Mouse (Mus musculus) embryonic facial prominence, embryonic 10.5 days (tissue): ENCODE data around the gene Rftn1. TPM values are rescaled to one million over a fixed set of nuclear protein-coding genes. Genes with fewer than 3 reads are reported as not detected.

Source experiments
- DNase-seq: peaks from one replicate; pipeline ENCODE4 v3.0.0-alpha.2; 2017; ENCODE audit warnings: low spot score
- H3K27ac ChIP-seq: fragments of 300-500 bp; sonication (generic); replicated peaks from 2 replicates; pipeline ENCODE4 v1.5.1; 2016; ENCODE audit warnings: mild to moderate bottlenecking
- H3K27me3 ChIP-seq: fragments of 300-500 bp; sonication (generic); replicated peaks from 2 replicates; pipeline ENCODE4 v1.6.1; 2016; ENCODE audit warnings: low read depth, mild to moderate bottlenecking; ENCODE audit not compliant: poor library complexity, severe bottlenecking
- H3K36me3 ChIP-seq: fragments of 300-500 bp; sonication (generic); replicated peaks from 2 replicates; pipeline ENCODE4 v1.6.1; 2016; ENCODE audit warnings: mild to moderate bottlenecking, moderate library complexity
- H3K4me1 ChIP-seq: fragments of 300-500 bp; sonication (generic); 2 replicates; pipeline ENCODE4 v1.6.1; 2016
- H3K4me3 ChIP-seq: fragments of 300-500 bp; sonication (generic); 2 replicates; pipeline ENCODE4 v1.5.1; 2016; ENCODE audit warnings: mild to moderate bottlenecking, moderate library complexity
- H3K9me3 ChIP-seq: fragments of 300-500 bp; sonication (generic); 2 replicates; pipeline ENCODE4 v1.6.1; 2016; ENCODE audit warnings: mild to moderate bottlenecking
- WGBS: fragments of 180-500 bp; shearing (Covaris S2); methylation state at CpG from one replicate; pipeline ENCODE4 v1.1.7; 2016; 5-methylcytosine and 5-hydroxymethylcytosine counted together
- polyA plus RNA-seq: library from polyadenylated mRNA; unstranded; fragments of >200 nt; fragmentation: Nextera tagmentation; extraction: Ambion mirVana; gene quantifications from 2 replicates; pipeline ENCODE4 v1.2.1, GENCODE M21; 2016

The Rftn1 gene
- polyA plus RNA-seq, 1 experiment from 2014 or later = 6.6 TPM

DNA sequence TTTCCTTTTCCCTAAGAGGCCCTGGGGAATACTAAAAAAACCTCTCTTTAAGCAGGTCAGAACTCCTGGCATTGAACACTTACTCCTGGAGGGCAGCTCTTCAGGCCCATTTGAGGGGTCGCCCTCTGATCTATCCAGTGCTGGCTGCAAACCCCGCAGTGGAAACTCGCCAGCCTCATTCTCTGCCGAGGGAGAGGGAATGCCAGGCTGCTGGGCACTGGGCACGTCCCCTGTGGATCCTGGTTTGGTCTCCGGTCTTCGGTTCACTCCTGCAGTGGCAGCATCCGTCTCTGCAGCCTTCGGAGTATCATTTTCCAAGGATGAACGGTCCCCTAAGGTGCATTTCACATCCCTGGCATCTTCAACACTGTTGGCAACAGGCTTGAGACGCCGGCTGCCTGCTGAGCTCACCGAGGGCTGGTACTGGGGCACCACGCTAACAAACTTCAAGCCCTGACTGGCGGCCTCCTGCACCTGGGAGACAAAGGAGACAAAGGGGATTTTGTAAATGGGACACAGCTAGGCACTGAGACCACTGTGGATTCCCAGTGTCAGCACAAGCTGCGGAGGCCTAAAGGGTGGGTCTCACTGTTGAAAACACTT lies 135.2 kb downstream of the Rftn1 start:
- Histone ChIP-seq H3K9me3 (no peaks in the 10 kb centered on the region), H3K36me3 (no peaks in the 10 kb centered on the region), H3K27ac (0 out of 2 replicates have a peak overlapping the region, but pooled peaks have one; percentile 16), H3K27me3 (no peaks in the 10 kb centered on the region), H3K4me3 (no peak overlapping the region), H3K4me1 (peaks cover 11% of the 10 kb centered on the region)
- DNase-seq = no peak
- 62% methylated on average over 16 of the region's 16 CpGs for WGBS

DNA sequence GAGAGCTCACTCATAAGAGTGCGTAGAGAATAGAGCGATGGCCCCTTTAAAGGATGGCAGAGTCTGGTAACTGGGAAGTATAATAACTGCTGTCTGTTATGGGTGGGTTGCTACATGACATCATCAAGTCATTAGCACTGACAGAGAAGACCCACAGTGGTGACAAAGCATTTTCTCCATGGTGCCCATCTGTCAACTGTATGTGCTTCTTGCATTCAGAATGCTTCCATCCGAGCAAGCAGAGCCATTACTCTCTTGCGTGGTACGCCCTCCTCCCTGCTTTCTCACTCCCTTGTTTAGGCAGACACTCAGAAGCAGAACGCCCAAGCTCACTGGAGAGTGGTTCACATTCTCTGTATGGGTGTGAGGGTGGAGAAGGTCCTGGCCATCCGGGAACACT lies 135.9 kb downstream of the Rftn1 start:
- H3K36me3 ChIP-seq = no peaks in the 10 kb centered on the region
- H3K4me1 ChIP-seq = peaks cover 13% of the 10 kb centered on the region
- H3K27ac ChIP-seq = no peak overlapping the region
- H3K4me3 ChIP-seq = no peak overlapping the region
- WGBS = 91% methylated on average over 7 of the region's 7 CpGs
- H3K9me3 ChIP-seq = no peaks in the 10 kb centered on the region
- no peak for DNase-seq
- no peaks in the 10 kb centered on the region for H3K27me3 ChIP-seq

DNA sequence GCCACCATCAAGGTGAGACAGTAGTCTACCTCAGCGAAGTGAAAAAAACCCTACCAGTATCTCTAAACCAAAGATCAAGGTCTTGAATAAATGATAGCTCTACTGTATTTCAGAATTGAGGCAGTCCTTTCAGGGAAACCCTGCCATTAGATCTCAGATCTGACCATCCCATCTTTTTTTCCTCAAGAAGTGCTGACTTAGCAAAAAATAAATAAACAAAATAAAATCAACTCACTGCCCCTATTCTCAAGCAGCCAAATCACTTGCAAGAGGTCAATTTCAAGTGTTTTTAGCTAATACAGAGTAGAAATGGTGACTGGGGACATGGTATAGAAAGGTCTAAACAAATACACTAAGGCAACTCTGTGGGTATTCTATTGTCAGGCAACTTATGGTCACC lies 136.5 kb downstream of the Rftn1 start:
- H3K27me3 ChIP-seq = no peaks in the 10 kb centered on the region
- no peak overlapping the region for H3K27ac ChIP-seq
- H3K4me3 ChIP-seq = no peak overlapping the region
- 95% methylated on average over 1 of the region's 1 CpGs for WGBS
- H3K9me3 ChIP-seq = no peaks in the 10 kb centered on the region
- no peak for DNase-seq
- peaks cover 13% of the 10 kb centered on the region for H3K4me1 ChIP-seq
- H3K36me3 ChIP-seq = no peaks in the 10 kb centered on the region

DNA sequence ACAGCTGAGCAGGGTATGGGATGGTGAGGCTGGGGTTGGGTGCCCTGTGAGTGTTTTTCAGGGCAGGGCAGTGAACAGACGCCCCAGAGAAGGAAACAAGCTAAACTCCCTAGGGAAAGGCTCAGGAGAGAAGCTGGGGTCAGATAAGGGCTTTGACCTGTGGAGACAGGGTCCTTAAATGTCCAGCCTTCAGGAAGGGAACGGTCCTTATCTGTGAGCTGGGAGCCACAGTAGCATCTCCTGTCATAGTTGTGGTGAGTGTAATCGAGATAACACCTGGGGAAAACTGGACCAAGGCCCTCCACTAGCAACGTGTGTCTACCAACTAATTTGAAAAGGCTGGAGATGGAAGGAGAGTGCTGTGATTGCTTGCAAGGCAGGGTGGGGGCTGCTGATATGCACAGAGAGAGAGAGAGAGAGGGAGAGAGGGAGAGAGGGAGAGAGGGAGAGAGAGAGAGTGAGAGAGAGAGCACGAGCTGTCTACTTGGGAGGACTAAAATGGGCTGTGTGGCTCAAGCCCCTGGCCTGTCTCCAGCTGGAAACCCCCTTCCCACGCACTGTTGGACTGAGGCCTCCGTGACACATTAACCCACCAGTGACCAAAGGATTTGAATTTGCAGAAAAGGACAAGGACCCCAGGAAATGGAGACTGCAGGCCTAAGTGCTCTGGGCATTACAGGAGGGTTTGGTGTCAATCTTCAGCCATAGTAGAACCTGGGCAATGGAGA lies 137.6 kb downstream of the Rftn1 start:
- Histone ChIP-seq H3K4me3 (no peak overlapping the region), H3K27ac (no peak overlapping the region), H3K27me3 (no peaks in the 10 kb centered on the region), H3K36me3 (no peaks in the 10 kb centered on the region), H3K9me3 (no peaks in the 10 kb centered on the region), H3K4me1 (peaks cover 13% of the 10 kb centered on the region)
- WGBS = 68% methylated on average over 7 of the region's 7 CpGs
- no peak for DNase-seq

DNA sequence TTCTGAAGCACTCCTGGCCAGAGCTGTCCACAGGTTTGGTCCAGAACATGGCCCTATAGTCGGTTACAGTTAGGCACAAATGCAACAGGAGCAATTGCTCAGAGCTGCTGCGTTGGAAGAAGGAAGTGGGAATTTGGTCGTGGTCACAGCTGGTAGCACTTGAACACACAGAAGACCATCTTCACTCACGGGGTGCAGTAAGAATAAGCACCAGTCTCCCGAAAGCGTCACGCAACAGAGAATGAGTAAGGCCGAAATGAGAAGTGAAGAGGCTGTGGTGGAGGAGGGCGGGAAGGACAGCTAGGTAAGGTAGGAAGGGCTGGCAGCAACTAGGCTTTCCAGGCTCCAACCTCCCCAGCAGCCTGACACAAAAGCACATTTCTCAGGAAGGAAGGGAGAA lies 140.0 kb downstream of the Rftn1 start:
- no peak for DNase-seq
- Histone ChIP-seq H3K4me1 (peaks cover 13% of the 10 kb centered on the region), H3K27me3 (no peaks in the 10 kb centered on the region), H3K9me3 (no peaks in the 10 kb centered on the region), H3K27ac (no peak overlapping the region), H3K36me3 (no peaks in the 10 kb centered on the region), H3K4me3 (no peak overlapping the region)
- 86% methylated on average over 9 of the region's 9 CpGs for WGBS

DNA sequence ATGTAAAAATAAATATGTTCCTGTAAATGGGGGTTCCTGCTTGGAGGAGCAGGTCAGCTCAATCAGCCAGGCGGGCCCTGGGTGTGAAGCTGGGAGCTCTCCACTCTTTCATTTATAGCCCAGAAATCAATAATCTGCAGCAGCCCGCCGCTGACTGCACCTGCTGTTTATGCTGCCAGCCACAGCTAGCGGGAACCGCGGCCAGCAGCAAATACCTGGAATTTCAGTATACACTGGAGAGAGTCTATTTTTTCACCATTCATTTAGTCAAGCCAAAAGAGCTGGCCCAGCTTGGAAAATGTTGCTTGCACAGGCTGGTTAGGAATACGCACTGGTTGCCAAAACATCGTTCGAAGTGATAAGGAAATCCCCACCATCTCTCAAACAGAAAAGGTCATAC lies 142.3 kb downstream of the Rftn1 start:
- Histone ChIP-seq H3K4me1 (peaks cover 13% of the 10 kb centered on the region), H3K9me3 (no peaks in the 10 kb centered on the region), H3K36me3 (no peaks in the 10 kb centered on the region), H3K27ac (no peak overlapping the region), H3K4me3 (no peak overlapping the region), H3K27me3 (no peaks in the 10 kb centered on the region)
- 87% methylated on average over 9 of the region's 9 CpGs for WGBS
- no peak for DNase-seq

DNA sequence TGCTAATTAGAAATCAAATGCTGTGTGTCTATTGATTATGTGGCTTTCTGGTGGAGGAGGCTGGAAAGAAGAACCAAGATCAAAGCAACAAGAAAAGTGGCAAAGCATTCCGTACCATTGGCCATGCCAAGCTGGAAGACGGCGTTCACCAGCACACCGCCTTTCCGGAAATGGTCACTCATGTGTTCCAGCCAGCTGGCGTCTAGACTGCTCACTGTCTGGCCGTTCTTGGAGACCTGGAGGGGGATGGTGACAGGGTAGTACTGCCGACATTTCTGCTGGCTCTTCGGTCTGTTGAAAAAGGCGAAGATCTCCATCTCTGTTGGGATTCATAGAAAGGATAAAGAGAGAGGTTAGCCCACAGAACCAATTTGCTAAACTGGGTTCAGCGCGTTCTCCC lies 143.3 kb downstream of the Rftn1 start:
- Histone ChIP-seq H3K27ac (no peak overlapping the region), H3K36me3 (no peaks in the 10 kb centered on the region), H3K27me3 (no peaks in the 10 kb centered on the region), H3K4me1 (peaks cover 13% of the 10 kb centered on the region), H3K9me3 (no peaks in the 10 kb centered on the region), H3K4me3 (no peak overlapping the region)
- WGBS = 93% methylated on average over 12 of the region's 12 CpGs
- DNase-seq = no peak

DNA sequence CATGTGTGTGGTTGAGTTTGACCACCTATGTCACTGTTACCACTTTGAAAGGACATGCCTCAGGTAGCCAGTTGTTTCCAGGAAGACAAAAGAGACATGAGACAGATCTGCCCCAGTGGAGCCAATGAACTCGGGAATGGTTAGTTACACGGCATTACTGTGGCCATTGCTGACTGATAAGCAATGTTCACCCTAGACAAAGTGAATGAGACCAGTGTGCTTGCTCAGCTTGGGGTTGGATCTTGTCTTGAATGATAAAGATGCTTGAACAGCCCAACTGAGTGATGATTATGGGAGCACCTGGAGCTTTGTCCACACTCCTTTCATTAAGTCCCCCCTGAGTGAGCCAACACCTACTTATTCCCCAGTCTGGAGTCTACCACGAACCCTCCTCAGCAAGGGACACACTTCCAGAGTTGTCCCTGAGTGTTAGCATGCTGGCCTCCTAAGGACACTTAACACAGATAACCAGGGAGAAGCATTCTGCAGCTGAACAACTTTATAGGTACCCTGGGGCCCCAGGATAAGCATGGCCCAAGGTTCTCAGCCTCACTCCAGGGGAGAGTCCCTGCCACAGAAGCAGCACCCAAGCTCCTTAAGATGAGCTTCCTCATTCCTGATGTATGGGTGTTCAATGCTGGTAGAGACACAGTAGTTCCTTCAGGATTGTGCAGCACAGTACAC lies 149.6 kb downstream of the Rftn1 start:
- Histone ChIP-seq H3K4me3 (no peak overlapping the region), H3K4me1 (no peaks in the 10 kb centered on the region), H3K27me3 (no peaks in the 10 kb centered on the region), H3K36me3 (no peaks in the 10 kb centered on the region), H3K9me3 (no peaks in the 10 kb centered on the region), H3K27ac (no peak overlapping the region)
- 92% methylated on average over 3 of the region's 3 CpGs for WGBS
- no peak for DNase-seq

DNA sequence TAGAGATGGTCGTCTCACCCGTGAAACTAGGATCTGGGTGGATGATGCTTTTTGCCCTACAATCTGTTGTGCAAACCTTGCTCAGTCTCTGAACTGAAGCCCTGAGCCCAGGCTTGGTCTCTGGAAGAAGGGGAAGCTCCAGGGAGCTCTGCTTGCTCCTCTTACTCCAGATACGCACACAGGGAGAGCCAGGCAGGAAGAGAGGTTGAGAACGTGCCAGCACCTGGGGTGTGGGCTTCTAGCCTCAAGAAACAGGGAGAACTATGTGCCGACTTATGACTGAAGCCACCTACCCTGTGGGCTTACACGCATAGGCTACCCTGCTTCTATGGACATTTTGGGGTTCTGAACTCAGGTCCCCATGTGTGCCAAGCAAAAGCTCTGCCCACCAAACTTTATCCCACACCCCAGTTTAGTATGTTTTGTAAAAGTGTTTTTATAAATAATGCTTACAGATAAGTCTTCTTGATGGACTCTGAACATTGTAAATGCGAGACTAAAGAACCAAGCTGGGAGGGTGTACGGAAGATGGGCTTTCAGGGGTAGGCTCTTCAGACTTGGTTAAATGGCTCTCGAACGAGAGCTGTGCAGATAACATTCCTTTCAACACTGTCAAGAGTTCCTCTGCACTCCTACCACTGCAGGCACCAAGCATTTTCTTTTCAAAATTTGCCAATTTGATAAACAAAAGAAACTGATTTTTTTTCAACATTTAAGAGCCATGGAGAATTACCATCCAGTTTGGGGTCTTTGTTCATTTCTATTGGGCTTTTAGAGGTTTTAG lies 152.4 kb downstream of the Rftn1 start:
- Histone ChIP-seq H3K27me3 (no peaks in the 10 kb centered on the region), H3K4me1 (no peaks in the 10 kb centered on the region), H3K27ac (no peak overlapping the region), H3K9me3 (no peaks in the 10 kb centered on the region), H3K4me3 (no peak overlapping the region), H3K36me3 (no peaks in the 10 kb centered on the region)
- 86% methylated on average over 10 of the region's 10 CpGs for WGBS
- DNase-seq = no peak

DNA sequence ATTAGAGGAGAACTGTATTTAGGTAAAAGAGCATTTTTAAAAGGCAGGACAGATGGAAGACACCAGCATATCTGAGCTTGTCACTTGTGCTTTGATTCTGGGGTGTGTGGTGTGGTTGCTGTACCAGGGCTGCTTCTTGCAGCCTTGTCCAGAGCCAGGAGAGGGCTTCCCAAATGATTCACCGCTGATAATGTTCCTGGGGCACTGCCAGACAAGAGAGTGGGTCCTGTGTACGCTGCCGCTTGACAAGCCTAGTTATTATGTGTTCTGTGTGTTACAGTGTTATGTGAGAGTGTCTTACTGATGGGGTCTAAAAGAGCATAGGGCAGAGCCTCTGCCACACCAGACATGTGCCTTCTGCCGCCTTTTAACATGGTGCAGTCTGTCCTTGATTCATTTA lies 153.1 kb downstream of the Rftn1 start:
- Histone ChIP-seq H3K4me1 (no peaks in the 10 kb centered on the region), H3K36me3 (no peaks in the 10 kb centered on the region), H3K27me3 (no peaks in the 10 kb centered on the region), H3K4me3 (no peak overlapping the region), H3K27ac (no peak overlapping the region; the same call in 1 of the 2 replicates), H3K9me3 (no peaks in the 10 kb centered on the region)
- DNase-seq = no peak
- WGBS = 88% methylated on average over 4 of the region's 4 CpGs

DNA sequence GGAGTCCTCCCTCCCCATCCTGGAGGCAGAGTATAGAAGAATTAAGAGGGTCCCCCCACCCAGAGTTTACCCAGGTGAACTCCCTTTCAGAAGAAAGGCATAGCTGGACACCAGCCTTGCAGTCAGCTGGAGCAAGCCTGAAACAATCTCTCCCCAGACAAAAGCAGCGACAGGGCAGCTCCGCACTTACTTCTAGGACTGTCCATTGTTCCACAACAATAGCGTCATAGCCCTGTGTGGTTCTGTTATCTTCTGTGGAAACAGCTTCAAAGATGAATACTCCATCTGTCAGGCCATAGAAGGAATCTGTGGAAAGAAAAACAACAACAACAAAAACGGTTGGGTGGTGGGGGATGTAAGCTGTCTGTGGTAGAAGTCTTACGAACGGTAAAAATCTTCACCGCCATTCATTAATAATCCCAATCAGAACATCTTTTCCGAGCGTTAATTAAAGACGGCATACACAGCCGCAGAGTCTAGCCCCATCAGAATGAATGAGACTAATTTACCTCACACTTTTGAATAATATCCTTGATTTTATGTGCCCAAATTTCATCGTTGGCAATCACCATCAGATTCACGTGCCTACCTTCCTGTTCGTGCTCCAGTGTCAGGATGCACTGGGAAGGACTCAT lies 153.6 kb downstream of the Rftn1 start:
- Histone ChIP-seq H3K27ac (no peak overlapping the region; the same call in 1 of the 2 replicates), H3K27me3 (no peaks in the 10 kb centered on the region), H3K4me1 (no peaks in the 10 kb centered on the region), H3K9me3 (no peaks in the 10 kb centered on the region), H3K36me3 (no peaks in the 10 kb centered on the region), H3K4me3 (no peak overlapping the region)
- DNase-seq = no peak
- WGBS = 81% methylated on average over 14 of the region's 14 CpGs

DNA sequence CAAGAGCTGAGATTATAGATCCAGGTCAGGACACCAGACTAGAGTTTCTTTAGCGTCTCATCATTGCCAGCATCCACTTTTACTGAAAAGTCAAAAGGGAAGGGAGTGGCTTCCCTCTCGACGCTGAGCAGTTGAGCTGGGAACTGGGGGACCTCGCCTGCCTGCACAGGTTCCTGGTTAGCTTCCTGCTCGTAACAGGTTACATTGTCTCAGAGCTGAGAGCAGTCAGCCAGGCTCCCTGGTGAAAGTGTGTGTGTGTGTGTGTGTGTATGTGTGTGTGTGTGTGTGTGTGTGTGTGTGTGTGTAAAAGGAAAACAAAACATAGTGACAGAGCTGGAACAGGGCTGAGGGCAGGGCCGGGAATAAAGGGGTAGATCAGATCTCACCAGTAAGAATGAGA lies 156.8 kb downstream of the Rftn1 start:
- 78% methylated on average over 6 of the region's 6 CpGs for WGBS
- no peaks in the 10 kb centered on the region for H3K27me3 ChIP-seq
- no peak overlapping the region for H3K27ac ChIP-seq
- no peaks in the 10 kb centered on the region for H3K4me1 ChIP-seq
- DNase-seq = no peak
- no peaks in the 10 kb centered on the region for H3K9me3 ChIP-seq
- H3K4me3 ChIP-seq = no peak overlapping the region
- no peaks in the 10 kb centered on the region for H3K36me3 ChIP-seq
